Mouse (Mus musculus) c-Kit-negative CD71-positive TER-119-positive erythroid progenitor cells, embryonic 14.5 days (primary cell): Measurements from ENCODE around the gene Gm14124.
"Not testable (repeated sequence)": the region's sequence is repeated elsewhere in the genome, so short reads cannot be mapped to it uniquely, and the experiment has no call there.

Experiments used
- DNase-seq: peaks from one replicate; pipeline ENCODE4 v3.0.0-alpha.2; 2013; ENCODE audit warnings: low read depth, low spot score

Gene Gm14124

DNA sequence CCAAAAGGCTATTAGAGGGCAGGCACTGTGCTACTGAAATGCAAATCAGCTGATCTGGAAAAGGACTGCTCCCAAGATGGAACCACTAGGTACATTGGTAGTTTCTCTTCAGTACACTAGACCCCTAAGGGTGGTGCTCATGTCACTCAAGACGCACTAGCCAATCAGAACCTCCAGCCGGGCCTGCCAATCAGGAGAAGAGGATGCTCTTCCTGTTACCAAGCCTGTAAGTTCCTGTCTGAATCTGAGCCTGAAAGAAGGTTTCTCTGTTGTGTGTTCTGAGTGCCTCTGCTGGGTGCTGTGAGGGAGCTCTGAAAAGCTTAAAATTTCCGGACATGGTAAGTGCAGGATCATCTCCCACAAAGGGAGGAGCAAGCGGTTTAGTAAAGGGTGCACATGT is at the start of gene Gm14124:
TSS of gene Gm14124 (plus strand) at position 227 of the 400 bp plus-strand sequence.
- DNase-seq = not testable (repeated sequence)

DNA sequence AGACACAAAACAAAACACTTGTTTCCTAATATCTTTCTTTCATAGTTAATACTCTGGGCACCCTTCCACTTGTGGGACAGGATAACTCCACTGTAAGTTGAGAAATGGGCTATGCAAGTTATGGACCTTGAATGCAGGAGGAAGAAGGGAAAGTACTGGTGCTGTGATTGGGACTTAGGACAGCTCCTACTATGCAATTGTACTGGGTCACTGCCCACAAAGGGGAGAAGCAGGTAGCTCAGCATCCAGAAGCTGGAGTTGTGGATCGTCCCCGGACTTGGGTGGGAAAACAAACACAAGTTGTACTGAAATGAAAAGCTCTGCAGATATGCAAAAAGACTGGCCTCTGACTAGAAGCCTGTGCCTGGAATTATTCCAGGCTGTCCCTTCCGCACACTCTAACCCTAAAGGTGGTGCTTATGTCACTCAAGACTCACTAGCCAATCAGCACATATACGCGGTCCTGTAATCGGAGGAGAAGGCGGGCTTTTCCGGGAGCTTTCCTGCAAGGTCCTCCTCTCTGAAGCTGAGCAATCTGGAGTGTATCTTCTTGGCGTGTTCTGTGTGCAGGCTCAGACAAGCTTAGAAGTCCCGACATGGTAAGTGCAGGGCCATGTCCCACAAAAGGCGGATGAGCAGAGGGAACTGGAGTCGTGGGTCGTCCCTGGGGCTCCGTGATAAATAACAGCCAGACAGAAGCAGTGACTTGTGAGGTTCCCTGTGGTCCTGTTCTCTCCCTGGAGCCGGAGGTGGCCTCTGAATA is 39.5 kb upstream of the Gm14124 start, which contains the start of gene Zfp937:
TSS of gene Zfp937 (plus strand) at position 474 of the 763 bp plus-strand sequence.
- not testable (repeated sequence) for DNase-seq

DNA sequence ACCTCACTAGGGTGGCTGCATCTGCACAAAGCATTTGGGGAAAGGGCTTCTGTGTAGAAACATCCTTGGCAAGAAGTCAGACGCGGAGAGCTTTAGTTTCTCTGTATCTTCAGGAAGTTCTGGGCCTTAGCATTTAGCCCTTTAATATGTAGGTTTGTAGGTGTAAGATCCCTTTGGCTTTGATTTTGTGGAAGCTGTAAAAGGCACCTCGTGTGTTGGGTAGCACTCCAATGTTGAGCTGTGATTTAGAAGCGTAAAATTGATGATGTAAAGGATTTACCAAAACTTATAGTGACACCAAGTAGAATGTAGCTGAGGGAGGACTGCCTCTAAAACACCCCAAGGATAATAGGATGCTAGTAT is 39.0 kb upstream of the Gm14124 start:
- DNase-seq = not testable (repeated sequence)

DNA sequence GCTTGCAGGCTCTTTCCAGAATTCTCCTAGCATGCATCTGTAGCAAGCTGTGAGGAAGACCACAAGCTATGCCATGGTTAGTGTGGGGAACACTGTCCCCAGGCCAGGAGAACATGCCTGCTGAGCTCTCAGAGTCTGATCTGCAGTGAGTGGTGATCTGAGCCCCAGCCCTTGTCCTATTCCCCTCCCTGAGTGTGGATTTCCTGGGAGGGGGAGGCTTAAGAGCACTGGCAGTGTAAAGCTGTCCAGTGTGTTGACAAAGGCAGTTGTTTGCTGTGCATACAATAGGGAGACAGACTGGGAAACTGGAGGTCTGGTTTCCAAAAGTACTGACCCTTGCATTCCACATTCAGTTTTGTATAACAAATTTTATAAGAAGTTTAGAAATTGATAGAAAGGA is 34.1 kb upstream of the Gm14124 start:
- DNase-seq = not testable (repeated sequence)

DNA sequence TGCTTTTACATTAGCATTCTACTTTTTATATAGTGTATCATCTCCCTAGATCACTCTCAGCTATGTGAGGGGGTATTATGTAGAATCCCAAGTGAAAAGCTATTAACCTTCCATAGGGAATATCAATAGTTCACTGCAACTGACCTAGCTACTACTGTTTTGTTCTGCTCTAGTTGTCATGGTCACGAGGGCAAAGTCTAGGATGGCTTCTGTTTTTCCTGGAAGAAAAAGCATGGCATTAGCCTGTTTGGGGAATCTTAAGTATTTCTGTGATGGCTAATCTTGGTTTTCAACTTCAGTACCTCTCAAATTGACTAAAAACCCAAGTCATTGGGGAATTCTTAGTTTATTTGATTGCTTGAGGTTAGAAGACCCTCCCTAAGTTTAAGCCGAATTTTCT is 14.1 kb upstream of the Gm14124 start:
- no peak for DNase-seq

DNA sequence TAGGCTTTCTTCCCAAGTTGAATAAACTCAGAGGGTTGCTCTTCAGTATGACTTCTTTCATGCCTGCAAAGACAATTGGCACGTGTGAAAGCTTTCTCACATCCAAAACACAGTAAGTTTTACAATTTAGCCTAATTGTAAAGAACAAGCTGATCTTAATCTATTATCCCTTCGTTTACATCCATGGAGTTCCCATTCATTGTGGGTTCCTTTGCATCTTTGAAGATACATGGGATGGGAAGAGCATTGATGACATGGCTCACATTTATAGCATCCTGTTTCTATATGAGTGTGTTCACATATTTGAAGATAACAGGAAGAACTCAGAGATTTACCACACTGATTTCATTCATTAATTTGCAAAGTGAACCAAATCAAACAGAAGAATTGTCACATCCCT is 1.8 kb upstream of the Gm14124 start, which contains the start of gene Gm21994:
TSS of gene Gm21994 (minus strand) at position 101 of the 400 bp plus-strand sequence.
- not testable (repeated sequence) for DNase-seq

DNA sequence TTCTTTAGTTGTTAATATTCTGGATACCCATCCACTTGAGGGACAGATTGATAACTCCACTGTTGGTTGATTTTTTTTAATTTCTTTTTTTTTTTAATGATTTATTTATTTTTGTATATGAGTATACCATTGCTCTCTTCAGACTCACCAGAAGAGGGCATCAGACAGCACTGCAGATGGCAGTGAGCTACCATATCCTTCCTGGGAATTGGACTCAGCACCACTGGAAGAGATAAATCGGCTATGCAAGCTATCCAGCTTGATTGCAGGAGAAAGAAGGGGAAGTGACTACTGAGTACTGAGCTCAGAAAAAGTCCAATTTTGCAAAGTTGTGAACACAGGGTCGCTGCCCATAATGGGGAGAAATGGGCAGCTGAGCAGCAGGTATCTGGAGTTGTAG is 456 bp upstream of the Gm14124 start:
- not testable (repeated sequence) for DNase-seq

DNA sequence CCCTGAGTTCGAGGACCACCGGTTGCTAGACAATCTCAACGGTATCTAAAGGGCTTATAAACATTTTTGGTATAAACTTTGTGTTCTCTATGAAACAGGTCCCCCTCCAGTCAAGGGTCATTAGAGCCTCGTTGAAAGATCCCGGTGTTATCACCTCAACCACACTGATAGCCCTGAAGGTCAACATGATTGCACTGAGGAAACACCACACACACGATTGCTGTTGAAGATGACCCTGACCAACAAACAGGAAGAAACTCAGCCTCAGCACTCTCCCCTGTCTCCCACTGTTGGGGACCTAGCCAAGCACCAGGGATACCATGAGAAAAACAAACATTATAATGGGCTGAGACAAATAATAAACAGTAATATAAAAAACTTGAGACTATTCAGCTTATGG is 36.4 kb downstream of the Gm14124 start:
- DNase-seq = no peak

DNA sequence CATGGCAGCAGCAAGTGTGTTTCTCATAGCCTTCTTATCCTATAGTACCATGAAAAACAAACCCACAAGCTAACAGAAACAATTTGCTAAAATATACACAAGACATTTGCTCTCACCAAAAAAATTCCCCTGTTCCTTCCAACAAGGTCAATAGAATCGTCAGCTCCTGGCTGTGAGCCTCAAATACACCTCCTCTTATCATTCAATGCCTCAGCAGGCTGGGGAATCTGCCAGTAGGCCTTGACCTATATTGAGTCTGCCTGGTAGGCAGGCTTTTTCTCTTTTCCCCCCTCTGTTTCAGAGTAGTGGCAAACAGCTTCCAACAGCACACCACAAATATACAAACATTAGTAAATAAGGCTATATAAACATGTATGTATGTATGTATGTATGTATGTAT is 41.8 kb downstream of the Gm14124 start:
- no peak for DNase-seq

DNA sequence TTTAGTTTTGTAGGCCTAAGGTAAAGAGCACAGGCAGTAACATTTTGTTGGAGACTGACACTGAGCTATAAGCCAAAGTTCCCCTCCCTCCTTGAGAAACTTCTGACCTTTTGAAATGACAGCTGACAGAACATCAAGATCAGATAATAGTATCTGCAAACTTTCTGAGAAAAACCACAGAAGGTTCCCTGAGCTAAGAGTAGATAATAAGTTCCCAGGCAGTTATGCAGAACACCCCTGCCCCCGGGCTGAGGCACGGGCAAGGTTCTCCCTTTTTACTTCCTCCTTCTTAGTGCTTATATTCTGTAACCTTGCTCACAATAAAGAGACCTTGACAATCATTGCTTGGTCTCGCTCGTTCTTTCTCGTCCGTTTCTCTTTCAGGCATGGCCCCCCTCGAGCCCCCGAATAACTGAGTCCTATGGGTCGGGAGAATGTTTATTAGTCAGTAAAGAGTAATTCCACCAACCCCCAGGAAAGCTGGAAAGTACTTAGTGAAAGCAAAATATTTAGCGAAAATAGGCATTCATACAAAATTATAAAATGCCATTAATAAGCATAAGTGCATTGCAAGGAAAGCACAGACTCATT is 50.0 kb downstream of the Gm14124 start:
- no peak for DNase-seq

DNA sequence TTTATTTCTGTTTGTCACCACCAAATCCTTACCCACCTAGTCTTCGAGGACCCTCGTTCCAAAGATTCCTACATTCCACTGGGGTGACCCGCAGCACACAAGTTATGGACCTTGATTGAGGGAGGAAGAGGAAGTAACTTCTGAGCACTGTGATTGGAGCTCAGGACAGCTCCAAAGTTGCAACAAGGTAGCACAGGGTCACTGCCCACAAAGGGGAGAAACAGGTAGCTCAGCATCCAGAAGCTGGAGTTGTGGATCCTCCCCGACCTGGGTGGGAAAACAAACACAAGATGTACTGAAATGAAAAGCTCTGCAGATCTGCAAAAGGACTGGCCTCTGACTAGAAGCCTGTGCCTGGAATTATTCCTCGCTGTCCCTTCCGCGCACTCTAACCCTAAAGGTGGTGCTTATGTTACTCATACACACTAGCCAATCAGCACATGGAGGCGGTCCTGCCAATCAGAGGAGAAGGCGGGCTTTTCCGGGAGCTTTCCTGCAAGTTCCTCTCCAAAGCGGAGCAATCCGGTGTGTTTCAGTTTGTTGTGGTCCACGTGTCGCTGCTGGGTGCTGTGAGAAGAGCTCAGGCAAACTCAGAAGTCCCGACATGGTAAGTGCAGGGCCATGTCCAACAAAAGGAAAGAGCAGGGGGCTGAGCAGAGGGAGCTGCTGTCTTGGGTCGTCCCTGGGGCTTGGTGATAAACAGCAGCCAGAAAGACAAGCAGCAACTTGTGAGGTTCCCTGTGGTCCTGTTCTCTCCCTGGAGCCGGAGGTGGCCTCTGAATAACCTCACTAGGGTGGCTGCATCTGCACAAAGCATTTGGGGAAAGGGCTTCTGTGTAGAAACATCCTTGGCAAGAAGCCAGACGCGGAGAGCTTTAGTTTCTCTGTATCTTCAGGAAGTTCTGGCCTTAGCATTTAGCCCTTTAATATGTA is 53.9 kb downstream of the Gm14124 start:
- peak; percentile 39 for DNase-seq

DNA sequence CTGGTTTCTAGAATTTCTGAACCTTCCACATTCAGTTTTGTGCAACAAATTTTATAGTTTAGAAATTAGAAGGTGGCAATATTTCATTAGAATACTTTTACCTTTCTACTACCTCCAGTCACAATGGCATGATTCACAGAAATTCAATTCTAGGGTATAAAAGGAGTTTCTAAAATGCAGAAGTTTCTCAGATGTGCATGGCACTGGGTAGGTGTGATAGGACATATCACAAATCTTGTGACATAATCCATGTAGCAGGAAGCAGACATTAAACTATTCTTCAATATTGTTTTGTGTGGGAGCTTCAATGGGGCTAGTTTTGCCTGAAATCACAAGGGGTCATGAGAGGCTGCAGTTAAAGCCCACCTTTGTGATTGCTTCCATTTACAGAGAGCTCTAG is 58.8 kb downstream of the Gm14124 start:
- DNase-seq = no peak

DNA sequence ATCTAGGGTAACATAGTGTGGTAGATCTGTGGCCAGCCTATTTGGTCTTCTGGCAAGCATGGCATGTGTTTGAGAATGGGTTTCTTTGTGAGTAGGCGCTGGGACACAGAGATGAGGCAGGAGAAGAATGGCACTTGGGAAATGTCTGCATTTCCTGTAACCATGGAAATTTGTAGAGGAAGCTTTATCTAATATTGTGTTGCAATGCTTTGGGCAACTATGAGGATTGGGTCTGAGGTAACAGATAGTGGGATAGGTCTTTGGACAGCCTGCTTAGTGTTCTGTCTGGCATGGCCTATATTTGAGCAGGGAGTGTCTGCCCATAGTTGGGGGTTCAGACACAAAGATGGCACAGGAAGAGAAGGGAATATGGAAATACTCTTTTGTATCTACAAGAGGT is 61.7 kb downstream of the Gm14124 start:
- no peak for DNase-seq
